Mouse (Mus musculus): ENCODE measurements at regions not wholly inside any gene's neighbourhood (a gene's known extent, or its start where the extent isn't known, plus 50 kb on each side); places are given as distances from the start of the nearest gene placed in this dataset.

- DNase-seq: no peak
These were observed 136.4 kb downstream of the Fam43a start for GRCm38 (mm10) chr16:30735969-30736368.

GRCm38 (mm10) chr16:30736662-30737326 lies 137.3 kb downstream of the Fam43a start:
- peak; percentile 18 for DNase-seq

- no peak for DNase-seq
These were observed 138.0 kb downstream of the Fam43a start for GRCm38 (mm10) chr16:30737524-30737923.

GRCm38 (mm10) chr16:30739651-30740050 lies 140.1 kb downstream of the Fam43a start:
- DNase-seq: no peak

- DNase-seq: no peak
These were observed 141.7 kb downstream of the Fam43a start for GRCm38 (mm10) chr16:30741192-30741591.

GRCm38 (mm10) chr16:30742474-30742873 lies 143.0 kb downstream of the Fam43a start:
- DNase-seq: peak; percentile 31

- no peak for DNase-seq
These were observed 144.0 kb downstream of the Fam43a start for GRCm38 (mm10) chr16:30743566-30743965.

GRCm38 (mm10) chr16:30744237-30744636 lies 144.7 kb downstream of the Fam43a start:
- no peak for DNase-seq

GRCm38 (mm10) chr16:30745598-30746181 lies 146.2 kb downstream of the Fam43a start:
- DNase-seq: peak; percentile 36

- peak; percentile 19 for DNase-seq
These were observed 146.7 kb downstream of the Fam43a start for GRCm38 (mm10) chr16:30746211-30746610.

- peak; percentile 78 for DNase-seq
These were observed 150.3 kb downstream of the Fam43a start for GRCm38 (mm10) chr16:30749841-30750240.

GRCm38 (mm10) chr16:30755771-30756170 lies 156.2 kb downstream of the Fam43a start:
- no peak for DNase-seq

- DNase-seq: no peak
These were observed 157.2 kb downstream of the Fam43a start for GRCm38 (mm10) chr16:30756678-30757077.

GRCm38 (mm10) chr16:30757556-30757955 lies 158.0 kb downstream of the Fam43a start:
- DNase-seq: no peak

GRCm38 (mm10) chr16:30758041-30758440 lies 158.5 kb downstream of the Fam43a start:
- no peak for DNase-seq

GRCm38 (mm10) chr16:30759503-30759902 lies 160.0 kb downstream of the Fam43a start:
- no peak for DNase-seq

- DNase-seq: no peak
These were observed 161.7 kb downstream of the Fam43a start for GRCm38 (mm10) chr16:30761201-30761710.

GRCm38 (mm10) chr16:30762898-30763595 lies 163.5 kb downstream of the Fam43a start:
- no peak for DNase-seq

- no peak for DNase-seq
These were observed 166.1 kb downstream of the Fam43a start for GRCm38 (mm10) chr16:30765591-30765990.

- peak; percentile 59 for DNase-seq
These were observed 169.5 kb downstream of the Fam43a start for GRCm38 (mm10) chr16:30769007-30769442.

GRCm38 (mm10) chr16:30769467-30769866 lies 169.9 kb downstream of the Fam43a start:
- DNase-seq: no peak

GRCm38 (mm10) chr16:30772802-30773201 lies 173.3 kb downstream of the Fam43a start:
- no peak for DNase-seq

All from adrenal gland, adult 2 months (tissue).